Mouse (Mus musculus) layer of hippocampus, adult 11-12 months (tissue): Measurements from ENCODE around the gene Gm13212.
"Not testable (repeated sequence)": the region's sequence is repeated elsewhere in the genome, so short reads cannot be mapped to it uniquely, and the experiment has no call there.

Source experiments
- DNase-seq: peaks from one replicate; pipeline ENCODE4 v3.0.0; 2022; ENCODE audit warnings: low spot score

Gene Gm13212

GRCm38 (mm10) chr4:145585078-145585477, at the start of gene Gm13212:
Gene Gm13212, plus strand, starts transcription at chr4:145585166.
- DNase-seq, result not testable (repeated sequence)

DNA sequence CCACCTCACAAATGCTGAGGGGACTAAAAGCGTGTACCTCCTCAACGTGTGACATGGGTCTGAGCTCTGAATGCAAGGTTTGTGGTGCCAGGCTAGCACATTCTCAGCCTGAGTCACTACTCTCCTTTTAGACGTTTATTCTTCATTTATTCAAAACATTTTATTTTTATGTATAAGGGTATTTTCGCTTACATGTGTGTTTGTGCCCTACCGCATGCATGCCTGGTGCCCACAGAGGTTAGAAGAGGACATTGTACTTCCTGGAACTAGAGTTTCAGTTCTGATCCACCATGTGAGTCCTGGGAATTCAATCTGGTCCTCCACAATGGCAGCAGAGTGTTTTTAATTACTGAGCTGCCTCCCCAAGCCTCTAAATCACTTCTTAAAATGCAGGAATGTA, 41.1 kb upstream of the Gm13212 start:
- not testable (repeated sequence) for DNase-seq

DNA sequence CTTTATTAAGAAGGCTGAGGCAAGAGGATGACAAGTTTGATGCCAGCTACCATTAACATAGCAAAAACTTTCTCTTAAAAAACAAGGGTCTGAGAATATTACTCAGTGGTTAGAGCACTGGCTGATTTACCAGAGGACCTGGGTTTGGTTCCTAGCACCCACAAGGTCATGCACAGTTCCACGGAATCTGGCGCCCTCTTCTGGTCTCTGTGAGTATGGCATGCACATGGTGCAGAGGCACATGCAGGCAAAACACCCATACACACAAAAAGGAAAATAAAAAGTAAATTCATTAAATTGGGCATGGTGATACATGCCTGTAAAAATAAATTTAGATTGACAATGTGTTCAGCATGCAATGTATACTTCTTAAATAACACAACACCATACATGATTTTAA, 39.9 kb upstream of the Gm13212 start:
- DNase-seq, result not testable (repeated sequence)

- not testable (repeated sequence) for DNase-seq
Observed at GRCm38 (mm10) chr4:145545734-145546349, 39.1 kb upstream of the Gm13212 start.

DNA sequence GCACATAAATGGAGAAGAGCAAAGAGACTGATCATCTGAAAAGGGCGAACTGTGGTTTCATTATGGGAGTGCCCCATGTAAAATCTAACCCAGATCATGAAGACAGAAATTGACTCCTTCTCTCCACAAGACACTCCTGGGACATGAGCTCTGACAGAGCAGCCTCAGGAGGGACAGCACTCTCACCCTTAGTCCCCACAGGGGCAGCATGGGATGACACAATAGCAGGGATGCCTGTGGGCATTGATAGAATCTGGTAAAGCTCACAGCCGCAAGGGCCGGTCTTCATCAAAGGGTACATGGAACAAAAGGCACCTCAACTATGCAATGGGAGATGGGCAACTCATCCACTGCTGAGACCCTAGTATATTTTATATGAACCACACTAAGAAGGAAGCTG, 38.5 kb upstream of the Gm13212 start:
- not testable (repeated sequence) for DNase-seq

GRCm38 (mm10) chr4:145556680-145557079, 28.3 kb upstream of the Gm13212 start:
- DNase-seq, result no peak

DNA sequence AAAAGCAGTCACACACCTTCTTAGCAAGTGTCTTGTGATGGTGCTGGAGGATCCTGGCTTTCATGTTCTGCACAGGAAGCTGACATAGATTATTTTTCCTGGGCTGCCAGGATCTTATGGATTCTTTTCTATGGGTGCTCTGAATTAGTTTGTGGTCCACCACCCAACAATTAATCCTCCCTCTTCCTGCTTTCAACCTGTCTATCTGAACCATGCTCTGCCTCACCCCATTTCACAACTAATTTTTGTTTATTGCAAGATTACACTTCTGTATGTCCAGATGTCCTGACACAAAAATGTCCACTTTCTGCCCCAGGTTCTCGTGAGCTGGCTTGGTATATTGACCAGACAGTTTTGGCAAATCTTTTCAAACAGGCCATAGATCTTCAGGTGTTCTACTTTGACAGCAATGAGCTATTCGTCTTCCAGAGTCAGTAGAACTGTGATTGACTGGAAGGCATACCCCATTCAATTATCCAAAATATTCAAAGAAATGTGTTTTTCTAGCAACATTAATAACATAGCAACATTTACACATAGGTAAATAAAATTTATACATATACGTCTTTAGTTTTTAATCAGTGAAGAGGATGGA, 25.4 kb upstream of the Gm13212 start:
- DNase-seq, result no peak

DNA sequence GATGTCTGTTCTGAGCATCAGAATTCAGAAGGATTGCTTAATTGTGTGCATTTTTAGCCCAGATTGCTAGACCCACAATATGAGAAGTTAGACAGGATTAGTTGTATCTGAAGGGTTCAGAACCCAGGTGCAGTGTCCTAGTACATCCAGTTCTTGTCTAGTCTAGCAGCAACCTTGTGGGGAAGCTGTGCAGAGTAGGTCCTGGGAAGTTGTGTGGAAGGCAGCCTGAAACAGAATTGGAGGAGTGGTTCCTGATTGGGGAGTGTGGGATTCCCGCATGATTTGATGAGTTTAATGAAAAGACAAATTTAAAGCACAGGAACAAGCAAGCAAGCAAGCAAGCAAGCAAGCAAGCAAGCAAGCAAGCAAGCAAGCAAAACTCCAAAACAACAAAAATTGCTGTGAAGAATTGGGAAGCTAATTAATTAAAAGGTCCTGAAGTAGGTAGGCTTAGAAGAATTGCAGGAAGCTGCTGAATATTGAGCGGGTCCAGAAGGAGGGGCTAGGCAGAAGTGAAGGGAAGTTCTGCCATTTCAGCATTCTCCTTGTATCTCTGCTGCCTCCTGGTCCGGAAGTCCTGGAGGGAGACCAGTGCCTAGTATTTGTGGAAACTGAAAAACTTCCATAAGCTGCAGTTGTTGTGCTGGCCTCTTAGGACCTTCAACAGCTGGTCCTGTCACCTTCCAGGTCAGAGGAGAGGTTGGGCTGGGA, 20.7 kb upstream of the Gm13212 start:
- no peak for DNase-seq

- DNase-seq, result not testable (repeated sequence)
Observed at GRCm38 (mm10) chr4:145570461-145570860, 14.5 kb upstream of the Gm13212 start.

DNA sequence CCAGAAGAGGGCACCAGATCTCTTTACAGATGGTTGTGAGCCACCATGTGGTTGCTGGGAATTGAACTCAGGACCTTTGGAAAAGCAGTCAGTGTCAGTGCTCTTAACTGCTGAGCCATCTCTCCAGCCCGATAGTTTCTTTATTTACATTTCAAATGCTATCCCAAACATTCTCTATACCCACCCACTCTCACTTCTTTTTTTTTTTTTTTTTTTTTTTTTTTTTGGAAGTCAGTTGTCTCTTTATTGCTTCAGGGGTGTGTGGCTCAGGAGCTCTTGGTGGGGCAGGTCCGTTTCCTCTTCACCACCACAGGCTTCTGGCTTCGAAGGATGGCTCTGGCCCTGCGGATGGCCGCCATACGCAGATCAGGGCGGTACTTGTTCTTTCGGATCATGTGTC, 8.3 kb upstream of the Gm13212 start:
- not testable (repeated sequence) for DNase-seq

- not testable (repeated sequence) for DNase-seq
Observed at GRCm38 (mm10) chr4:145580333-145580732, 4.6 kb upstream of the Gm13212 start.

- DNase-seq, result not testable (repeated sequence)
Observed at GRCm38 (mm10) chr4:145586046-145586445, 1.1 kb downstream of the Gm13212 start.

DNA sequence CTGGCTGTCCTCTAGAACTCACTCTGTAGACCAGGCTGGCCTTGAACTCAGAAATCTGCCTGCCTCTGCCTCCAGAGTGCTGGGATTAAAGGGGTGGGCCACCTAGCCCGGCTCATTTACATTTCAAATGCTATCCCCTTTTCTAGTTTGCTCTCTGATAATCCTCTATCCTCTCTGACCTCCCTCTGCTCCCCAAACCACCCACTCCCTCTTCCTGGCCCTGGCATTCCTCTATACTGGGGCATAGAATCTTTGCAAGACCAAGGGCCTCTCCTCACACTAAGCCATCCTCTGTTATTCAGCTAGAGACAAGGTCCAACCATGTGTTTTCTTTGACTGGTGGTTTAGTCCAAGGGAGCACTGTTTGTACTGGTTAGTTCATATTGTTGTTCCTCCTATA, 9.2 kb downstream of the Gm13212 start:
- not testable (repeated sequence) for DNase-seq

DNA sequence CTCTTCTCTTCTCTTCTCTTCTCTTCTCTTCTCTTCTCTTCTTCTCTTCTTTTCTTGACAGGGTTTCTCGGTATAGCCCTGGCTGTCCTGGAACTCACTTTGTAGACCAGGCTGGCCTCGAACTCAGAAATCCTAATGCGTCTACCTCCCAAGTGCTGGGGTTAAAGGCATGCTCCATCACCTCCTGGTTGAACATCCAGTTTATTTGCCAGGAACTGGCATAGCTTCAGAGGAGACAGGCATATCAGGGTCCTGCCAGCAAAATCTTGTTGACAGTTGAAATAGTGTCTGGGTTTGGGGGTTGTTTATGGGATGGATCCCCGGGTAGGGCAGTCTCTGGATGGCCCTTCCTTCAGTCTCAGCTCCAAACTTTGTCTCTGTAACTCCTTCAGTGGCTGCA, 9.8 kb downstream of the Gm13212 start:
- not testable (repeated sequence) for DNase-seq

DNA sequence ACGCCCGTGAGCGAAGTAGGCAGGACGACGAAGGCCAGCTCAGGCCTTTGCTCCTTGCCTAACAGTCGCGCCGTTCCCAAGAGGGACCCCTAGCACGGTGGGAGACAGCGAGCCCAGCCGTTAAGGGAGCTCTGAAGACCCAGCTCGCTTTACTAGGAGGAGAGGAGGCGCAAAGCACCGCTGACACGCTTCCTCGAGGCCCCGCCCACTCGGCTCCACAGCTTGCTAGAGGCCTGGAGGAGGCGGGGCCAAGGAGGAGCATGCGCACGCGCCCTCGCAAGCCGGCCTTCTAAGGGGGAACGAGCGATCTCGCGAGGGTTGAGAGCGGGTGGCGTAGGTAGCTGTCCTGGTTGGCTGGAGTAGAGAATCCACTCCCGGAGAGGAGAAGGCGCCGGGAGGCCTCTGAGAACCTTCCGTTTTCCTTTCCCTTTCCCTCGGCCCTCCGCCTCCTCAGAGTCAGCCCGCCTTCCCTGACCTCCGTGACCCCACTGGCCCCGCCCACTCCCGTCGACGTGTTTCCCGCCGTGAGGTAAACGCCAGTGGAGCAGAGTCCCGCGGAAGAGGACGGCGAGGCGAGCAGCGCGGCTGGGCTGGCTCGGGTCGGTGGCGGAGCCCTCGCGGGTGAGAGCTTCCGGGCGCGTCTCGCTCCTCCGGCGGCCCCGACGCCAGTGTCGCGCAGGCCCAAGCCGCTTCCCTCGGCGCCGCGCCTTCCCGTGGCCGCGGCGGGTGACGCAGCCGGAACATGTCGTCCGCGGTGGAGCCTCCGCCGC, 55.6 kb downstream of the Gm13212 start:
- not testable (repeated sequence) for DNase-seq

DNA sequence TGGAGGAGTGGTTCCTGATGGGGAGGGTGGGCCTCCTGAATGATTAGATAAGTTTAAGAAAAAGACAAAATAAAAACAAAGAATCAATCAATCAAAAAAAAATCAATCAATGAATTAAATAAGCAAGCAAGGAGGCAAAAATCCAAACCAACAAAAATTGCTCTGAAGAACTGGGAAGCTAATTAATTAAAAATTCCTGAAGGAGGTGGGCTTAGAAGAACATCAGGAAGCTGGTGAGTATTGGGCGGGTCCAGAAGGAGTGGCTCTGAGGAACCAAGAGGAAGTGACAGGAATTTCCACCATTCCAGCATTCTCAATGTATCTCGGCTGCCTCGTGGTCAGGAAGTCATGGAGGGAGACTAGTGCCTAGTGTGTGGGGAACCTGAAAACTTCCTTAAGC, 85.4 kb downstream of the Gm13212 start, which contains the start of gene Zfp980:
Zfp980 (plus strand) TSS at position 301 of the 400 bp plus-strand sequence.
- not testable (repeated sequence) for DNase-seq

- DNase-seq, result not testable (repeated sequence)
Observed at GRCm38 (mm10) chr4:145674286-145674780, 89.4 kb downstream of the Gm13212 start.
